Mouse (Mus musculus): ENCODE measurements around the gene Phtf1. TPM values are rescaled to one million over a fixed set of nuclear protein-coding genes. Genes with fewer than 3 reads are reported as not detected.

Gene Phtf1
- total RNA-seq, 2 experiments from 2014 or later, result 3.7 to 21.0 TPM

GRCm38 (mm10) chr3:104017931-104018330 lies 50.0 kb downstream of the Phtf1 start:
- ATAC-seq (replicated peaks; ENCODE audit: low FRiP score, poor library complexity, severe bottlenecking), result no peak

GRCm38 (mm10) chr3:104019453-104019852 lies 51.5 kb downstream of the Phtf1 start:
- ATAC-seq (replicated peaks; ENCODE audit: low FRiP score, poor library complexity, severe bottlenecking), result no peak

- no peak for ATAC-seq (replicated peaks; ENCODE audit: low FRiP score, poor library complexity, severe bottlenecking)
Observed at GRCm38 (mm10) chr3:104020101-104020500, 52.2 kb downstream of the Phtf1 start.

- no peak for ATAC-seq (replicated peaks; ENCODE audit: low FRiP score, poor library complexity, severe bottlenecking)
Observed at GRCm38 (mm10) chr3:104026938-104027337, 59.0 kb downstream of the Phtf1 start.

- ATAC-seq (replicated peaks; ENCODE audit: low FRiP score, poor library complexity, severe bottlenecking), result no peak
Observed at GRCm38 (mm10) chr3:104032086-104032485, 64.2 kb downstream of the Phtf1 start.

GRCm38 (mm10) chr3:104032747-104033146 lies 64.8 kb downstream of the Phtf1 start:
- ATAC-seq (replicated peaks; ENCODE audit: low FRiP score, poor library complexity, severe bottlenecking), result no peak

- no peak for ATAC-seq (replicated peaks; ENCODE audit: low FRiP score, poor library complexity, severe bottlenecking)
Observed at GRCm38 (mm10) chr3:104059001-104059622, 91.2 kb downstream of the Phtf1 start.

GRCm38 (mm10) chr3:104069395-104069794 lies 101.5 kb downstream of the Phtf1 start:
- ATAC-seq (replicated peaks; ENCODE audit: low FRiP score, poor library complexity, severe bottlenecking), result no peak

Other genes with a start within 250 kb of the Phtf1 start
- 1.9 and 4.0 TPM in 2 replicates for gene Olfml3, start 230.1 kb upstream of the Phtf1 start, total RNA-seq (2015; ENCODE audit: low replicate concordance)
- gene Olfml3, start 230.1 kb upstream of the Phtf1 start, total RNA-seq (2017; ENCODE audit: low replicate concordance), result 1.8 and 2.2 TPM in 2 replicates
- gene Gm10964, start 228.7 kb upstream of the Phtf1 start, total RNA-seq (2015; ENCODE audit: low replicate concordance), result not detected in 2 replicates
- not detected in 2 replicates for gene Gm10964, start 228.7 kb upstream of the Phtf1 start, total RNA-seq (2017; ENCODE audit: low replicate concordance)
- gene Hipk1, start 176.5 kb upstream of the Phtf1 start, total RNA-seq (2015; ENCODE audit: low replicate concordance), result 491 and 663 TPM in 2 replicates
- gene Hipk1, start 176.5 kb upstream of the Phtf1 start, total RNA-seq (2017; ENCODE audit: low replicate concordance), result 744 and 752 TPM in 2 replicates
- gene Dclre1b, start 158.7 kb upstream of the Phtf1 start, total RNA-seq (2015; ENCODE audit: low replicate concordance), result 22.5 and 24.5 TPM in 2 replicates
- 14.1 and 19.1 TPM in 2 replicates for gene Dclre1b, start 158.7 kb upstream of the Phtf1 start, total RNA-seq (2017; ENCODE audit: low replicate concordance)
- 56.9 and 81.1 TPM in 2 replicates for gene Ap4b1, start 158.6 kb upstream of the Phtf1 start, total RNA-seq (2015; ENCODE audit: low replicate concordance)
- 82.4 and 103 TPM in 2 replicates for gene Ap4b1, start 158.6 kb upstream of the Phtf1 start, total RNA-seq (2017; ENCODE audit: low replicate concordance)
- gene Gm43064, start 158.5 kb upstream of the Phtf1 start, total RNA-seq (2015; ENCODE audit: low replicate concordance), result 11.5 and 30.2 TPM in 2 replicates
- gene Gm43064, start 158.5 kb upstream of the Phtf1 start, total RNA-seq (2017; ENCODE audit: low replicate concordance), result 4.9 and 28.2 TPM in 2 replicates
- 26.8 and 28.8 TPM in 2 replicates for gene Bcl2l15, start 135.5 kb upstream of the Phtf1 start, total RNA-seq (2015; ENCODE audit: low replicate concordance)
- 38.9 and 50.0 TPM in 2 replicates for gene Bcl2l15, start 135.5 kb upstream of the Phtf1 start, total RNA-seq (2017; ENCODE audit: low replicate concordance)
- 53.4 and 60.0 TPM in 2 replicates for gene Ptpn22, start 108.3 kb upstream of the Phtf1 start, total RNA-seq (2015; ENCODE audit: low replicate concordance)
- gene Ptpn22, start 108.3 kb upstream of the Phtf1 start, total RNA-seq (2017; ENCODE audit: low replicate concordance), result 10.7 and 19.7 TPM in 2 replicates
- gene Rsbn1, start 54.0 kb upstream of the Phtf1 start, total RNA-seq (2015; ENCODE audit: low replicate concordance), result 10.9 and 16.3 TPM in 2 replicates
- gene Rsbn1, start 54.0 kb upstream of the Phtf1 start, total RNA-seq (2017; ENCODE audit: low replicate concordance), result 13.8 and 15.0 TPM in 2 replicates